Mouse (Mus musculus) liver, adult 2 months (tissue): ENCODE measurements around the gene Adm2. TPM values are rescaled to one million over a fixed set of nuclear protein-coding genes. Genes with fewer than 3 reads are reported as not detected.

Experiments
- DNase-seq: peaks from one replicate; pipeline ENCODE4 v3.0.0-alpha.2; 2011; ENCODE audit warnings: low read depth, low spot score; ENCODE audit errors: extremely low read depth
- H3K27ac ChIP-seq: fragments of 200-500 bp; replicated peaks from 2 replicates; pipeline ENCODE4 v1.5.1; 2012; ENCODE audit warnings: low read depth, mild to moderate bottlenecking, control low read depth, inconsistent platforms, low read length; ENCODE audit not compliant: insufficient read depth
- H3K27me3 ChIP-seq: fragments of 200-500 bp; 2 replicates; pipeline ENCODE4 v1.6.1; 2012; ENCODE audit warnings: mild to moderate bottlenecking, moderate library complexity, low read length, inconsistent platforms; ENCODE audit not compliant: control insufficient read depth, insufficient read depth
- H3K36me3 ChIP-seq: fragments of 200-500 bp; 2 replicates; pipeline ENCODE4 v1.6.1; 2012; ENCODE audit warnings: low read length, inconsistent platforms; ENCODE audit not compliant: control insufficient read depth, insufficient read depth
- H3K4me1 ChIP-seq: fragments of 200-500 bp; 2 replicates; pipeline ENCODE4 v1.6.1; 2011; ENCODE audit warnings: low read length; ENCODE audit not compliant: control insufficient read depth, insufficient read depth
- H3K4me3 ChIP-seq: fragments of 200-500 bp; 2 replicates; pipeline ENCODE4 v1.5.1; 2011; ENCODE audit warnings: low read depth, mild to moderate bottlenecking, control low read depth, low read length, moderate library complexity; ENCODE audit not compliant: insufficient read depth
- H3K79me2 ChIP-seq: fragments of 200-500 bp; 2 replicates; pipeline ENCODE4 v1.6.1; 2012; ENCODE audit warnings: inconsistent platforms, mild to moderate bottlenecking, low read length, moderate library complexity; ENCODE audit not compliant: control insufficient read depth, insufficient read depth
- H3K9ac ChIP-seq: fragments of 200-500 bp; 2 replicates; pipeline ENCODE4 v1.6.1; 2012; ENCODE audit warnings: low read depth, mild to moderate bottlenecking, control low read depth, inconsistent platforms, low read length
- CTCF ChIP-seq: fragments of 200-500 bp; IDR thresholded peaks from 2 replicates; pipeline ENCODE4 v1.5.1; 2011; ENCODE audit warnings: low read depth, low read length, control low read depth
- POLR2A ChIP-seq: fragments of 200-500 bp; IDR thresholded peaks from 2 replicates; pipeline ENCODE4 v1.6.1; 2011; ENCODE audit warnings: low read length, control low read depth; ENCODE audit not compliant: insufficient read depth; ENCODE audit errors: extremely low read depth
- WGBS: fragments of 180-500 bp; shearing (Covaris S2); methylation state at CpG from one replicate; pipeline ENCODE4 v1.1.7; 2018; 5-methylcytosine and 5-hydroxymethylcytosine counted together
- polyA plus RNA-seq: library from polyadenylated mRNA; depleted of rRNA; stranded (reverse); fragments of >200 nt; gene quantifications from 2 replicates; pipeline ENCODE4 v1.2.3, GENCODE M21; 2012
- total RNA-seq: library from RNA; depleted of rRNA; stranded (reverse); fragments of >200 nt; gene quantifications from 2 replicates; pipeline ENCODE4 v1.2.3, GENCODE M21; 2014

The Adm2 gene
- total and polyA plus RNA-seq, 2 experiments = not detected

GRCm38 (mm10) chr15:89341678-89342077 is 19.2 kb downstream of the Adm2 start:
- no peak for DNase-seq
- 50% methylated on average over 1 of the region's 1 CpGs for WGBS
- Histone ChIP-seq H3K36me3 (no peaks in the 10 kb centered on the region), H3K4me3 (no peak overlapping the region), H3K79me2 (no peaks in the 10 kb centered on the region), H3K27me3 (no peaks in the 10 kb centered on the region), H3K27ac (no peak overlapping the region), H3K9ac (no peak overlapping the region), H3K4me1 (no peaks in the 10 kb centered on the region)
- TF ChIP-seq CTCF (no peak), POLR2A (no peak)

GRCm38 (mm10) chr15:89343325-89343724 is 20.8 kb downstream of the Adm2 start:
- no peaks in the 10 kb centered on the region for H3K27me3 ChIP-seq
- no peak overlapping the region for H3K4me3 ChIP-seq
- WGBS = 73% methylated on average over 3 of the region's 3 CpGs
- DNase-seq = peak; percentile 10
- TF ChIP-seq CTCF = peak; percentile 37; the same call in 1 of the 2 replicates
- TF ChIP-seq POLR2A = no peak
- H3K36me3 ChIP-seq = no peaks in the 10 kb centered on the region
- no peak overlapping the region for H3K9ac ChIP-seq
- no peaks in the 10 kb centered on the region for H3K4me1 ChIP-seq
- H3K79me2 ChIP-seq = no peaks in the 10 kb centered on the region
- H3K27ac ChIP-seq = no peak overlapping the region

DNA sequence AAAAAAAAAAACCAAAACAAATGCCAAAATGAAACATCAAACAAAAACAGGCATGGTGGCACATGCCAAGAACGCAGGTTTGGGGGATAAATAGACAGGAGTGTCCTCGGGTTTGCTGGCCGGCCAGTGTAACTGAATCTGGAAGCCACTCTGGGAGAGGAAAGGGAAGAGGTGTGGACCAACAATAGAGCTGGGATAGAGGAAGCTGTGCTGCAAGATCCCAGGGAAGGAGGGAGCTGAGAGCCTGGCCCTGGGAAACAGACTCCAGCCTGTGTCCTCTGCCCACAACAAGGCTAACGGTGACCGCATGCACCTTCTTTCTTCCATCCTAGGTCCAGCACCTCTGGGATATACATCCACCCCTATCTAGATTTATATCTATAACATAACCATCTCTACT is 27.9 kb downstream of the Adm2 start:
- no peaks in the 10 kb centered on the region; the same call in 1 of the 2 replicates for H3K4me1 ChIP-seq
- no peak overlapping the region for H3K4me3 ChIP-seq
- peaks cover 6% of the 10 kb centered on the region; the same call in 1 of the 2 replicates for H3K79me2 ChIP-seq
- 0 out of 2 replicates have a peak, but pooled peaks cover 2% of the 10 kb centered on the region for H3K36me3 ChIP-seq
- no peak for DNase-seq
- no peak overlapping the region for H3K27ac ChIP-seq
- no peak overlapping the region for H3K9ac ChIP-seq
- no peaks in the 10 kb centered on the region for H3K27me3 ChIP-seq
- TF ChIP-seq CTCF (no peak), POLR2A (no peak)
- WGBS = 80% methylated on average over 5 of the region's 5 CpGs

DNA sequence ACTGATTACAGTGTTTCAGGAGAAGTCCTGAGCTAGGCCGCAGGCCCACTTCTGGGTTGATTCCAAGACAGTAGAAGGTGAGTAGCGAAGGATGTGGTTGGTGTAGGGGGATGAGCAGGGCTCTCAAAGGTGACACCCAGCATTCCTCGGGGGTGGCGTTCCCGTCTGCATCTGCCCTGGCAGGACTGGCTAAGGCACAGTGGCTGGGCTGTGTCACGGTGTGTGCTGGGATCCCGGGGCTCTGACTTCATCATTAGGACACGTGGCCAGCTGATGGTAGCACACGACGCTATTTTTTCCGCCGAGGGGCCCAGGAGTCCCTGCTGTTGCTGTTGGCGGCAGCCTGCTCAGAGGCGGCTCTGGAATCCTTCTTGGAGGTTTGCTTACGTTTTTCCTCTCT is 28.8 kb downstream of the Adm2 start:
- no peak for TF ChIP-seq CTCF
- no peak for TF ChIP-seq POLR2A
- DNase-seq = no peak

GRCm38 (mm10) chr15:89352054-89352453 is 29.5 kb downstream of the Adm2 start:
- Histone ChIP-seq H3K36me3 (0 out of 2 replicates have a peak, but pooled peaks cover 2% of the 10 kb centered on the region), H3K4me1 (peaks cover 3% of the 10 kb centered on the region), H3K4me3 (no peak overlapping the region), H3K27me3 (no peaks in the 10 kb centered on the region), H3K79me2 (peaks cover 10% of the 10 kb centered on the region; the same call in 1 of the 2 replicates), H3K27ac (no peak overlapping the region), H3K9ac (no peak overlapping the region)
- TF ChIP-seq CTCF (no peak), POLR2A (no peak)
- 98% methylated on average over 14 of the region's 14 CpGs for WGBS
- DNase-seq = no peak

More for the DNA sequence above, 28.8 kb downstream of the Adm2 start:
- Histone ChIP-seq H3K27me3 (no peaks in the 10 kb centered on the region), H3K36me3 (0 out of 2 replicates have a peak, but pooled peaks cover 2% of the 10 kb centered on the region), H3K9ac (no peak overlapping the region), H3K4me1 (no peaks in the 10 kb centered on the region; the same call in 1 of the 2 replicates), H3K27ac (no peak overlapping the region), H3K79me2 (peaks cover 10% of the 10 kb centered on the region; the same call in 1 of the 2 replicates), H3K4me3 (no peak overlapping the region)
- 94% methylated on average over 15 of the region's 15 CpGs for WGBS

- WGBS = 97% methylated on average over 12 of the region's 12 CpGs
- no peaks in the 10 kb centered on the region for H3K27me3 ChIP-seq
- H3K36me3 ChIP-seq = 0 out of 2 replicates have a peak, but pooled peaks cover 2% of the 10 kb centered on the region
- no peak overlapping the region for H3K27ac ChIP-seq
- no peak for DNase-seq
- H3K4me3 ChIP-seq = no peak overlapping the region
- no peak overlapping the region for H3K9ac ChIP-seq
- peaks cover 3% of the 10 kb centered on the region for H3K4me1 ChIP-seq
- TF ChIP-seq POLR2A (no peak), CTCF (no peak)
- H3K79me2 ChIP-seq = peaks cover 12% of the 10 kb centered on the region; the same call in 1 of the 2 replicates
These were observed 30.3 kb downstream of the Adm2 start for GRCm38 (mm10) chr15:89352795-89353194.
